Mouse (Mus musculus) bone marrow macrophage, adult 2 months (primary cell): ENCODE measurements at regions not wholly inside any gene's neighbourhood (a gene's known extent, or its start where the extent isn't known, plus 50 kb on each side); places are given as distances from the start of the nearest gene placed in this dataset.

Experiments
- CTCF ChIP-seq: IDR thresholded peaks from 2 replicates; pipeline ENCODE4 v1.5.1; 2012; ENCODE audit warnings: low read depth, mild to moderate bottlenecking, low read length, moderate library complexity
- POLR2A ChIP-seq: IDR thresholded peaks from 2 replicates; pipeline ENCODE4 v1.6.1; 2012; ENCODE audit warnings: mild to moderate bottlenecking, low read depth, low read length, borderline replicate concordance

GRCm38 (mm10) chr13:97578595-97578994, 181.8 kb downstream of the Gm10260 start:
- TF ChIP-seq CTCF, result no peak
- no peak for TF ChIP-seq POLR2A
